Mouse (Mus musculus): ENCODE measurements around the gene Cacnb4. TPM values are rescaled to one million over a fixed set of nuclear protein-coding genes. Genes with fewer than 3 reads are reported as not detected.

Cacnb4 gene
- total and polyA plus RNA-seq, 3 experiments: not detected

GRCm38 (mm10) chr2:52480476-52480875, 196.2 kb downstream of the Cacnb4 start:
- DNase-seq (ENCODE audit: low read depth, low spot score): no peak
- no peaks in the 10 kb centered on the region for H3K27me3 ChIP-seq (ENCODE audit: control insufficient read depth in 1 of 2, insufficient read depth in 2 of 2, low read length in 2 of 2)
- H3K36me3 ChIP-seq (ENCODE audit: control insufficient read depth in 1 of 2, insufficient read depth in 2 of 2, low read length in 2 of 2): no peaks in the 10 kb centered on the region
- H3K4me1 ChIP-seq (ENCODE audit: control insufficient read depth in 1 of 2, insufficient read depth in 2 of 2, low read length in 2 of 2): no peaks in the 10 kb centered on the region
- no peak overlapping the region for H3K27ac ChIP-seq (ENCODE audit: control insufficient read depth, low read depth, low read length)
- TF ChIP-seq MAX (IDR thresholded peaks at IDR 0.05; ENCODE audit: low read length) (no peak), TAL1 (IDR thresholded peaks at IDR 0.05; ENCODE audit: low read length) (no peak), CHD2 (IDR thresholded peaks at IDR 0.05; ENCODE audit: low read length) (no peak), RCOR1 (IDR thresholded peaks at IDR 0.05; ENCODE audit: low read depth, low read length) (no peak), MYC (IDR thresholded peaks at IDR 0.05; ENCODE audit: low read depth, low read length) (no peak), ZC3H11A (IDR thresholded peaks at IDR 0.05; ENCODE audit: low read depth, low read length) (no peak), POLR2A (IDR thresholded peaks at IDR 0.05; ENCODE audit: control insufficient read depth in 1 of 2, insufficient read depth in 1 of 2, low read depth in 1 of 2, low read length in 2 of 2, poor library complexity in 1 of 2) (no peak), ELF1 (IDR thresholded peaks at IDR 0.05; ENCODE audit: low read depth, low read length) (no peak), TBP (IDR thresholded peaks at IDR 0.05; ENCODE audit: low read depth, low read length) (no peak), BHLHE40 (IDR thresholded peaks at IDR 0.05; ENCODE audit: borderline replicate concordance, low read depth, low read length) (no peak), NRF1 (IDR thresholded peaks at IDR 0.05; ENCODE audit: insufficient read depth, low read depth, low read length, poor library complexity, severe bottlenecking) (no peak), GABPA (IDR thresholded peaks at IDR 0.05; ENCODE audit: low read depth, low read length) (no peak)
- no peak overlapping the region for H3K9ac ChIP-seq (ENCODE audit: control insufficient read depth, low read depth, low read length, poor library complexity, severe bottlenecking)
- no peak overlapping the region for H3K4me3 ChIP-seq (ENCODE audit: control insufficient read depth in 1 of 2, insufficient read depth in 1 of 2, low read depth in 2 of 2, low read length in 2 of 2)
- H3K79me2 ChIP-seq (ENCODE audit: control insufficient read depth, insufficient read depth, low read length, poor library complexity): no peaks in the 10 kb centered on the region
- no peaks in the 10 kb centered on the region for H3K9me3 ChIP-seq (replicated peaks; ENCODE audit: insufficient read depth, low read length)

GRCm38 (mm10) chr2:52478501-52478900, 198.1 kb downstream of the Cacnb4 start:
- no peak overlapping the region for H3K9ac ChIP-seq (ENCODE audit: control insufficient read depth, low read depth, low read length, poor library complexity, severe bottlenecking)
- no peak overlapping the region for H3K27ac ChIP-seq (ENCODE audit: control insufficient read depth, low read depth, low read length)
- no peaks in the 10 kb centered on the region for H3K9me3 ChIP-seq (replicated peaks; ENCODE audit: insufficient read depth, low read length)
- H3K79me2 ChIP-seq (ENCODE audit: control insufficient read depth, insufficient read depth, low read length, poor library complexity): no peaks in the 10 kb centered on the region
- no peaks in the 10 kb centered on the region for H3K4me1 ChIP-seq (ENCODE audit: control insufficient read depth in 1 of 2, insufficient read depth in 2 of 2, low read length in 2 of 2)
- H3K27me3 ChIP-seq (ENCODE audit: control insufficient read depth in 1 of 2, insufficient read depth in 2 of 2, low read length in 2 of 2): no peaks in the 10 kb centered on the region
- no peaks in the 10 kb centered on the region for H3K36me3 ChIP-seq (ENCODE audit: control insufficient read depth in 1 of 2, insufficient read depth in 2 of 2, low read length in 2 of 2)
- TF ChIP-seq RCOR1 (IDR thresholded peaks at IDR 0.05; ENCODE audit: low read depth, low read length) (no peak), CHD1 (IDR thresholded peaks at IDR 0.05; ENCODE audit: low read depth, low read length) (no peak)
- no peak overlapping the region for H3K4me3 ChIP-seq (ENCODE audit: control insufficient read depth in 1 of 2, insufficient read depth in 1 of 2, low read depth in 2 of 2, low read length in 2 of 2)
- DNase-seq (ENCODE audit: low read depth, low spot score): no peak

GRCm38 (mm10) chr2:52477550-52477907, 199.1 kb downstream of the Cacnb4 start:
- TF ChIP-seq ZNF384 (IDR thresholded peaks at IDR 0.05; ENCODE audit: low read depth, low read length) (no peak), TBP (IDR thresholded peaks at IDR 0.05; ENCODE audit: low read depth, low read length) (no peak), MYC (IDR thresholded peaks at IDR 0.05; ENCODE audit: low read depth, low read length) (no peak), GABPA (IDR thresholded peaks at IDR 0.05; ENCODE audit: low read depth, low read length) (no peak)
- Histone ChIP-seq H3K79me2 (ENCODE audit: control insufficient read depth, insufficient read depth, low read length, poor library complexity) (no peaks in the 10 kb centered on the region), H3K36me3 (ENCODE audit: control insufficient read depth in 1 of 2, insufficient read depth in 2 of 2, low read length in 2 of 2) (no peaks in the 10 kb centered on the region), H3K27me3 (ENCODE audit: control insufficient read depth in 1 of 2, insufficient read depth in 2 of 2, low read length in 2 of 2) (no peaks in the 10 kb centered on the region), H3K9ac (ENCODE audit: control insufficient read depth, low read depth, low read length, poor library complexity, severe bottlenecking) (no peak overlapping the region), H3K27ac (ENCODE audit: control insufficient read depth, low read depth, low read length) (no peak overlapping the region), H3K9me3 (replicated peaks; ENCODE audit: insufficient read depth, low read length) (no peaks in the 10 kb centered on the region), H3K4me3 (ENCODE audit: control insufficient read depth in 1 of 2, insufficient read depth in 1 of 2, low read depth in 2 of 2, low read length in 2 of 2) (no peak overlapping the region), H3K4me1 (ENCODE audit: control insufficient read depth in 1 of 2, insufficient read depth in 2 of 2, low read length in 2 of 2) (no peaks in the 10 kb centered on the region)
- no peak for DNase-seq (ENCODE audit: low read depth, low spot score)

Measured in MEL (cell line).